Mouse (Mus musculus): Measurements from ENCODE around the gene Ifnar1. TPM values are rescaled to one million over a fixed set of nuclear protein-coding genes. Genes with fewer than 3 reads are reported as not detected.
"Not testable (repeated sequence)": the region's sequence is repeated elsewhere in the genome, so short reads cannot be mapped to it uniquely, and the experiment has no call there.

Gene Ifnar1
- polyA plus RNA-seq (2014; fragmentation: Nextera tagmentation; extraction: Ambion mirVana): 49.9 and 53.8 TPM in 2 replicates

DNA sequence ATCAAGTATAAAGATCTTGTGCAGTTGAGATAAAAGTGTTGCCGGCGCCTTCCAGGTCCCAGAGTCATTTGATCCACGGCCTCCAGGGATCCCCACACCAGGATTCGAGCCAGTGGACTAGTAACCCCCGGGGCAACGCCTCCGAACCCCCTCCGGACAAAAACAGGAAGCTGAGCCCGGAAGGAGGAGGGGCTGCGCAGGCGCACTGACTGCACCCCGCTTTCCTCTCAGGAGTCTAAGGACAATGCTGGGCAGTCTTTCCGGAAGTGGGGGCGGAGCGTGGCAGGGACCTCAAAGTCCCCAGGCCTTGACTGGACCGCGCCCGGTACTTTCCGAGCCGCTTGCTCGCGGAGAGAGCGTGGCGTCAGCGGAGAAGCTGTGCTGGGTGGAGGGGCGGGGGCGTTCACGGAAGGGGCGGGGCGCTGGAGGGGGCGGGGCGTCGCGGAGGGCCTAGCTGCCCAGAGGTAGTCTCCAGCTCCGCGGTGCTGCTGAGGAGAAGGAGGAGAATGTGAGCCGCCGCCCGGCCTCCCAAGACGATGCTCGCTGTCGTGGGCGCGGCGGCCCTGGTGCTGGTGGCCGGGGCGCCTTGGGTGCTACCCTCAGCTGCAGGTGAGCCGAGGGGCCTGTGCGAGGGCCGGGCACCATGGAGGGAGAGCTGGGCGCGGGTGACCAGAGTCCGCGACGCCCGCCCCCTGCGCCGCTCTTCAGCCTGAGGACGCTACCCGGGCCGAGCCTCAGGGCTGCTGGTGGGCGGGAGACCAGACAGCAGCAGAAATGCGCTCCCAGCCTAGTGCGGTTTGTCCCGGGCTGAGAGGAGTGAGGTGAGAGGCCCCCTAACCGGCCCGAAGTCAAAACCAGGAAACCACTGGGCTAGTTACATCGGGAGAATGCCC is at the start of gene Ifnar1:
Gene Ifnar1, plus strand, starts transcription at position 431 of the 893 bp plus-strand sequence.
- Histone ChIP-seq H3K4me3 (ENCODE audit: low read depth, low read length) (peak within 1 kb of the TSS; percentile 67), H3K27ac (ENCODE audit: low read depth, low read length) (peak within 1 kb of the TSS; percentile 89), H3K4me1 (ENCODE audit: control insufficient read depth, insufficient read depth, low read length) (peaks cover 7% of the 10 kb centered on the region; the same call in 1 of the 2 replicates), H3K36me3 (ENCODE audit: control insufficient read depth, insufficient read depth, low read length) (peaks cover 3% of the 10 kb centered on the region; the same call in 1 of the 2 replicates), H3K9me3 (ENCODE audit: control insufficient read depth, low read length) (no peaks in the 10 kb centered on the region), H3K27me3 (ENCODE audit: control insufficient read depth, insufficient read depth, low read length) (no peaks in the 10 kb centered on the region), H3K9ac (ENCODE audit: low read length) (peak within 1 kb of the TSS; percentile 77), H3K4me2 (peak within 1 kb of the TSS; percentile 74)
- ATAC-seq (ENCODE audit: low FRiP score): peak; percentile 99
- DNase-seq (ENCODE audit: low spot score, missing footprints): peak; percentile 99
- WGBS: 2% methylated on average over 65 of the region's 68 CpGs

DNA sequence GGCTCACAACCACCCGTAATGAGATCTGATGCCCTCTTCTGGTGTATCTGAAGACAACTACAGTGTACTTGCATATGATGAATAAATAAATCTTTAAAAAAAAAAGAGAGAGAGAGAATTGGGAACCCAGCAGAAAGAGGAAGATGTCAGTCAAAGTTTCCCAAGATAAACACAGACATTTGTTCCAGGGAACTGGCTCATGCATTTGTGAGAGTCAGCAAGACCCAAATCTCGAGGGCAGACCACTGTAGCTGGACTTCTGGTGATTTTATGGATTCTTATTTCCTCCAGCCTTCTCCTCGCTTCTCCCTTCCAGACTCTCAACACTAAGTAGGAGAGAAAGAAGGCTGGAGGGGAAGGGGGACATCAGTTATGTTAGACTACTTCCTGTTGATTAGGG is 47.0 kb upstream of the Ifnar1 start:
- no peak overlapping the region for H3K9ac ChIP-seq (ENCODE audit: low read length)
- 84% methylated on average over 3 of the region's 3 CpGs for whole genome bisulfite sequencing
- ATAC-seq (ENCODE audit: low FRiP score) (no peak), DNase-seq (ENCODE audit: low spot score, missing footprints) (peak; percentile 64)
- no peaks in the 10 kb centered on the region for H3K27me3 ChIP-seq (ENCODE audit: control insufficient read depth, insufficient read depth, low read length)
- H3K4me1 ChIP-seq (ENCODE audit: control insufficient read depth, insufficient read depth, low read length): no peaks in the 10 kb centered on the region
- H3K4me2 ChIP-seq: no peak overlapping the region
- no peak overlapping the region for H3K4me3 ChIP-seq (ENCODE audit: low read depth, low read length)
- H3K9me3 ChIP-seq (ENCODE audit: control insufficient read depth, low read length): no peaks in the 10 kb centered on the region
- no peak overlapping the region for H3K27ac ChIP-seq (ENCODE audit: low read depth, low read length)
- no peaks in the 10 kb centered on the region for H3K36me3 ChIP-seq (ENCODE audit: control insufficient read depth, insufficient read depth, low read length)

DNA sequence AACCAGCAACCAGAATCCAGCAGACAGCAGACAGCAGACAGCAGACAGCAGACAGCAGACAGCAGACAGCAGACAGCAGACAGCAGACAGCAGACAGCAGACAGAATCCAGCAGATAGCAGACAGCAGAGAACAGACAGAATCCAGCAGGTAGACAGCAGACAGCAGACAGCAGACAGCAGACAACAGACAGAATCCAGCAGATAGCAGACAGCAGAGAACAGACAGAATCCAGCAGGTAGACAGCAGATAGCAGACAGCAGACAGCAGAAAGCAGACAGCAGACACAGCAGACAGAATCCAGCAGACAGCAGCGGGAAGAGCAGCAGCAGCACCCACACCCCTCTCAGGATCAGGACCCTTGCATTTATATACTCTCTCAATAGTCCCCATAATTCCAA is 46.4 kb upstream of the Ifnar1 start:
- not testable (repeated sequence) for H3K27me3 ChIP-seq (ENCODE audit: control insufficient read depth, insufficient read depth, low read length); H3K9me3 ChIP-seq (ENCODE audit: control insufficient read depth, low read length); H3K36me3 ChIP-seq (ENCODE audit: control insufficient read depth, insufficient read depth, low read length); H3K9ac ChIP-seq (ENCODE audit: low read length); DNase-seq (ENCODE audit: low spot score, missing footprints); ATAC-seq (ENCODE audit: low FRiP score); H3K27ac ChIP-seq (ENCODE audit: low read depth, low read length); H3K4me1 ChIP-seq (ENCODE audit: control insufficient read depth, insufficient read depth, low read length); H3K4me3 ChIP-seq (ENCODE audit: low read depth, low read length); H3K4me2 ChIP-seq
- 90% methylated on average over 1 of the region's 1 CpGs for whole genome bisulfite sequencing

DNA sequence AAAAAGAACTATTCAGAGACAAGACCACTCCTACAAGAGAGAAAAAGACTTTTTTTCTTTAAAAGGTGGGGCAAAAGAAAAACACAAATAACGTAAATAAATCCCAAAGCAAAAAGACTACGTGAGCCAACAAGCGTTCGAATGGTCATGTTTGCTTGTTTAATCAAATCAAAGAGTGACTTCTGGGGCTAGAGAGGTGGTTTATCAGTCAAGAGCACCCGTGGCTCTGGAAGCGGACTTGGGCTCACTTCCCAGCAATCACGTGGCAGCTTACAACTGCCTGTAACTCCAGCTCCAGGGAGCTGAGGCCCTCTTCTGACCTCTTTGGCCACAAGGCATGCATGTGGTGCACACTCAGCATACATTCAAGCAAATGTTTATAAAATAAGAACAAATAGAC is 43.7 kb upstream of the Ifnar1 start:
- H3K36me3 ChIP-seq (ENCODE audit: control insufficient read depth, insufficient read depth, low read length): no peaks in the 10 kb centered on the region
- H3K4me1 ChIP-seq (ENCODE audit: control insufficient read depth, insufficient read depth, low read length): no peaks in the 10 kb centered on the region
- H3K9ac ChIP-seq (ENCODE audit: low read length): no peak overlapping the region
- no peak for ATAC-seq (ENCODE audit: low FRiP score)
- H3K9me3 ChIP-seq (ENCODE audit: control insufficient read depth, low read length): no peaks in the 10 kb centered on the region
- no peaks in the 10 kb centered on the region for H3K27me3 ChIP-seq (ENCODE audit: control insufficient read depth, insufficient read depth, low read length)
- no peak overlapping the region for H3K4me3 ChIP-seq (ENCODE audit: low read depth, low read length)
- no peak overlapping the region for H3K27ac ChIP-seq (ENCODE audit: low read depth, low read length)
- H3K4me2 ChIP-seq: no peak overlapping the region
- DNase-seq (ENCODE audit: low spot score, missing footprints): no peak
- WGBS: 67% methylated on average over 7 of the region's 7 CpGs

DNA sequence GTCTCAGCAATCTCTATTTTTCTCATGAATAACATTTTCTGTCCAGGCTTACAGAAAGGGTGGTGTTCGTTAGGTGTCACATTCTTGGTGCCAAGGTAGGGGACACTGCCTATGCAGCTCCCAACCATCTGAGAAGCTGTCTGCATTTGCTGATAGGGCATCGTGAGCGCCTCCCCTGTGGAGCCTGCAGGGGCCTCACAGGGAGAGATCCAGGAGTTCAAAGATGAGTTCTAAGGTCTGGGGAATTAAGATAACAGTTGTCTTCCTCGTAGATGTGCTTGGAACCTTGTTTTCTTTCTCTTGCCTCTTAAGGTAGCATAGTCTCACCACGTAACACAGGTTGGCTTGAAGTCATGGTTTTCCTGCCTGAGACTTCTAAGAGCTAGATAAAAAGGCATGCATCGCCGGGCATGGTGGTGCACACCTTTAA is 43.2 kb upstream of the Ifnar1 start:
- H3K36me3 ChIP-seq (ENCODE audit: control insufficient read depth, insufficient read depth, low read length): no peaks in the 10 kb centered on the region
- H3K27ac ChIP-seq (ENCODE audit: low read depth, low read length): no peak overlapping the region
- 84% methylated on average over 7 of the region's 7 CpGs for WGBS
- H3K4me2 ChIP-seq: no peak overlapping the region
- H3K9me3 ChIP-seq (ENCODE audit: control insufficient read depth, low read length): no peaks in the 10 kb centered on the region
- H3K9ac ChIP-seq (ENCODE audit: low read length): no peak overlapping the region
- no peaks in the 10 kb centered on the region for H3K4me1 ChIP-seq (ENCODE audit: control insufficient read depth, insufficient read depth, low read length)
- H3K4me3 ChIP-seq (ENCODE audit: low read depth, low read length): no peak overlapping the region
- ATAC-seq (ENCODE audit: low FRiP score) (no peak), DNase-seq (ENCODE audit: low spot score, missing footprints) (no peak)
- H3K27me3 ChIP-seq (ENCODE audit: control insufficient read depth, insufficient read depth, low read length): no peaks in the 10 kb centered on the region

DNA sequence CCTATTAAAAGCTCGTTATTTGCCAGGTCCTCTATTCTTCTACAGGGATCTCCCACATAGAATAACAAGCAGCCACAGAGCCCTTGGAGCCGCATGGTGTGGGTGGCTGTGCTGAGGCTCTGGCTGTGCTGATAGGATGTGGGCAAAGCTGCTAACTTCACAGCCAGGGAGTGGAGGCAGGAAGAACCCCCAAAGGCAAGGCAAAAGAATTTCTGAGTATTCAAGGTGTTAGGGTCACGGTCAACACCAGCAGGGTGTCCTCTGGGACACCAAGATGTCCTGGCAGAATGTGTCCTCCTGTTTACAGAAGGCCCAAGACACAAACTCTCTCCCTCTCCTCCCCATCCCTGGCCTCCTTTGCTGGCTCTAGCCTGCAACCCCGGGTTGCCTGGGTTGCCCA is 42.6 kb upstream of the Ifnar1 start:
- Histone ChIP-seq H3K9ac (ENCODE audit: low read length) (no peak overlapping the region), H3K9me3 (ENCODE audit: control insufficient read depth, low read length) (no peaks in the 10 kb centered on the region), H3K36me3 (ENCODE audit: control insufficient read depth, insufficient read depth, low read length) (no peaks in the 10 kb centered on the region), H3K4me1 (ENCODE audit: control insufficient read depth, insufficient read depth, low read length) (no peaks in the 10 kb centered on the region), H3K27me3 (ENCODE audit: control insufficient read depth, insufficient read depth, low read length) (no peaks in the 10 kb centered on the region), H3K27ac (ENCODE audit: low read depth, low read length) (no peak overlapping the region), H3K4me2 (no peak overlapping the region), H3K4me3 (ENCODE audit: low read depth, low read length) (no peak overlapping the region)
- WGBS: 79% methylated on average over 4 of the region's 4 CpGs
- ATAC-seq (ENCODE audit: low FRiP score) (no peak), DNase-seq (ENCODE audit: low spot score, missing footprints) (no peak)

DNA sequence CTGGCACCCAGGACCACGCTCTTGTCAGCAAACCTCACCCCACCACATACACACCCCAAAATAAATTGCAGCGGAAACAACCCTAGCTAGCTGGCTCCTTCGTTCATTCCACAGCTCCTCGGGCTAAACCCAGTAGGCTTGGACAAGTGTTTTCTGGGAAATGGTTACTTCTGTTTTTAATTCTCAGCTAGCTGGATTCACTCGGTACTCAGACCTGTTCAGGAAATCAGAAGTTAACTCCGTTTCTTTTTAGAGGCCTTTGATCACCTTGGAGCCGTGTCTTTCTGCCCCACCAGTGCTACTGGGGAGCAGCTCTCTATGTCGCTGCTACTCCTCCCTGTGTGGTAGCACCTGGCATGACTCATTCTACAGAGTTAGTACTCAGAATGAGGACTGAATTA is 41.8 kb upstream of the Ifnar1 start:
- Histone ChIP-seq H3K27ac (ENCODE audit: low read depth, low read length) (no peak overlapping the region), H3K36me3 (ENCODE audit: control insufficient read depth, insufficient read depth, low read length) (no peaks in the 10 kb centered on the region), H3K4me1 (ENCODE audit: control insufficient read depth, insufficient read depth, low read length) (no peaks in the 10 kb centered on the region), H3K4me3 (ENCODE audit: low read depth, low read length) (no peak overlapping the region), H3K9me3 (ENCODE audit: control insufficient read depth, low read length) (no peaks in the 10 kb centered on the region), H3K9ac (ENCODE audit: low read length) (no peak overlapping the region), H3K4me2 (no peak overlapping the region), H3K27me3 (ENCODE audit: control insufficient read depth, insufficient read depth, low read length) (no peaks in the 10 kb centered on the region)
- ATAC-seq (ENCODE audit: low FRiP score) (no peak), DNase-seq (ENCODE audit: low spot score, missing footprints) (peak; percentile 23)
- 88% methylated on average over 8 of the region's 8 CpGs for WGBS

DNA sequence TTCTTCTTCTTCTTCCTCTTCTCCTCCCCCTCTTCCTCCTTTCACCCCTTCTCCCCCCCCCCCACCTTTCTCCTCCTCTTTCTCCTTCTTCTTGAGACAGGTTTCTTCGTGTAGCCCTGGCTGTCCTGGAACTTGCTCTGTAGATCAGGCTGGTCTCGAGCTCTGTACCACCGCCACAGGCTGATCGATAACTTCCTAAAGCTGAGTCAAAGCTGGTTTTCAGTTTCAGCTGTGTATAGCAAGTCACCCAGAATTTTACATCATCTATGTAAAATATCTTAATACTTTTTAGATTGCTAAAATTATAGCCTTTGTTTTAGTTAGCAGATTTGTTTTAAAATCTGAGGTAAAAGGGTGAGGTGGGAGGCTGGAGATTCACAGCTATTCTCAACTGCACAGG is 40.2 kb upstream of the Ifnar1 start:
- no peak for DNase-seq (ENCODE audit: low spot score, missing footprints)
- Histone ChIP-seq H3K9me3 (ENCODE audit: control insufficient read depth, low read length) (no peaks in the 10 kb centered on the region), H3K4me3 (ENCODE audit: low read depth, low read length) (no peak overlapping the region), H3K4me2 (no peak overlapping the region), H3K36me3 (ENCODE audit: control insufficient read depth, insufficient read depth, low read length) (no peaks in the 10 kb centered on the region), H3K9ac (ENCODE audit: low read length) (no peak overlapping the region), H3K27ac (ENCODE audit: low read depth, low read length) (no peak overlapping the region), H3K27me3 (ENCODE audit: control insufficient read depth, insufficient read depth, low read length) (no peaks in the 10 kb centered on the region), H3K4me1 (ENCODE audit: control insufficient read depth, insufficient read depth, low read length) (no peaks in the 10 kb centered on the region)
- ATAC-seq (ENCODE audit: low FRiP score): no peak
- WGBS: 87% methylated on average over 4 of the region's 4 CpGs

DNA sequence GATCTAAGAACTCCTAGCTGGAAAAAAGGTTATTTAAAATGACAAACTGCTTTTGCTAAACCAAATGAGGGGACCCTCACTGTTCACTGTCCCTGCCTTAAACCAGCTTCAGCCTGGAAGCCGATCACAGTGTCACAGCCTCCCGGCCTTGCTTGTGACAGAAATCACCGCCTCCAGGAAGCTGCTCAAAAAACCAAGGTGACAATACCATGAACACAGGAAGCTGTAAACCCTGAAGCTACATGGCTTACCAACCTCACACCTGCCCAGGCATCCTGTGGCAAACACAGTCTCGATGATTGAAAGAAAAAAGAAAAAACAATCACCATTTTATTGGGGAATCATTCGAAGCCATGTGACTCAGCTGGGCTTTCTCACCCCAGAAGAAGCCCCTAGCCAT is 39.5 kb upstream of the Ifnar1 start:
- 84% methylated on average over 5 of the region's 5 CpGs for WGBS
- Histone ChIP-seq H3K4me1 (ENCODE audit: control insufficient read depth, insufficient read depth, low read length) (no peaks in the 10 kb centered on the region), H3K4me3 (ENCODE audit: low read depth, low read length) (no peak overlapping the region), H3K9me3 (ENCODE audit: control insufficient read depth, low read length) (no peaks in the 10 kb centered on the region), H3K4me2 (no peak overlapping the region), H3K27me3 (ENCODE audit: control insufficient read depth, insufficient read depth, low read length) (no peaks in the 10 kb centered on the region), H3K9ac (ENCODE audit: low read length) (no peak overlapping the region), H3K36me3 (ENCODE audit: control insufficient read depth, insufficient read depth, low read length) (no peaks in the 10 kb centered on the region), H3K27ac (ENCODE audit: low read depth, low read length) (no peak overlapping the region)
- ATAC-seq (ENCODE audit: low FRiP score) (no peak), DNase-seq (ENCODE audit: low spot score, missing footprints) (no peak)

All from midbrain, embryonic 11.5 days (tissue).